Mouse (Mus musculus) gastrocnemius, postnatal 25 days (tissue): ENCODE results near the gene Smim7. TPM values are rescaled to one million over a fixed set of nuclear protein-coding genes. Genes with fewer than 3 reads are reported as not detected.
A peak's percentile ranks its signal among the peaks of the same experiment; 100 is the strongest.

Experiments
- DNase-seq: peaks from one replicate; pipeline ENCODE4 v3.0.0; 2022
- long read RNA-seq, 2 experiments: library from polyadenylated mRNA; stranded (forward); transcript quantifications; one replicate each; pipeline ENCODE4 v2.0.0; 2021
- total RNA-seq, 2 experiments: library from RNA; stranded (reverse); gene quantifications; 1 replicate in 1 of 2; 2 replicates in 1 of 2; pipeline ENCODE4 v1.2.3; 2021

Gene Smim7
- total RNA-seq, result 10 to 100 TPM; 64.0 to 76.2 TPM
- long read RNA-seq, experiment 1, transcript Smim7-203 (5 exons, 2,892 nt), result major isoform, 106 of 124 reads
- long read RNA-seq, experiment 1, partial matches to known transcripts, result 3 of 124 reads
- long read RNA-seq, experiment 1, other reads (novel, unspliced or antisense), result 12 of 124 reads
- long read RNA-seq, experiment 2, transcript Smim7-203 (5 exons, 2,892 nt), result major isoform, 89 of 104 reads
- long read RNA-seq, experiment 2, transcript Smim7-201 (4 exons, 642 nt), result minor isoform, 7 of 104 reads
- long read RNA-seq, experiment 2, partial matches to known transcripts, result 2 of 104 reads
- long read RNA-seq, experiment 2, other reads (novel, unspliced or antisense), result 6 of 104 reads

GRCm38 (mm10) chr8:72570633-72571610 is at the start of gene Smim7:
Smim7 (minus strand) TSS chr8:72571088.
- DNase-seq, result peak; percentile 98

- DNase-seq, result no peak
Observed at GRCm38 (mm10) chr8:72590198-72590597, 19.3 kb upstream of the Smim7 start.

- DNase-seq, result peak; percentile 80
Observed at GRCm38 (mm10) chr8:72589286-72589685, 18.4 kb upstream of the Smim7 start.

GRCm38 (mm10) chr8:72588865-72589264 is 18.0 kb upstream of the Smim7 start:
- DNase-seq, result no peak

DNA sequence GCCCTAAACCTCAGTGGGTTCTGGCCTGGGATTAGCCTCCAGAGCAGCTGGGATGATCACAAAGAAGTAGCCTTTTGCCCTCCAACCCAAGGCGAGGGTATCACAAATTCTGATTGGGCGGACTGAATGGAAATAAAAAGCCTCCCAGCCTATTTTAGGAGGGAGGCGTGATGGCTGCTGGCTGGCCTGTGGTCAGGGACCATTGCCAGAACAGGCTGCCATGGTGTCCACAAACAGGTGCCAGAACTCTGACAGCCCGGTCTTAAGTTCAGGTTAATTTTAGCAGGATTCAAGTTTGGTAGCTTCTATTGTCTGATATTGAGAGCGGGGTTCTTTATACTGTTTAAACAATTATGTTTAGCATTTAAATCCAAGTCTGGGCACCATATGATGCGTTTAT is 16.9 kb upstream of the Smim7 start:
- peak; percentile 78 for DNase-seq

DNA sequence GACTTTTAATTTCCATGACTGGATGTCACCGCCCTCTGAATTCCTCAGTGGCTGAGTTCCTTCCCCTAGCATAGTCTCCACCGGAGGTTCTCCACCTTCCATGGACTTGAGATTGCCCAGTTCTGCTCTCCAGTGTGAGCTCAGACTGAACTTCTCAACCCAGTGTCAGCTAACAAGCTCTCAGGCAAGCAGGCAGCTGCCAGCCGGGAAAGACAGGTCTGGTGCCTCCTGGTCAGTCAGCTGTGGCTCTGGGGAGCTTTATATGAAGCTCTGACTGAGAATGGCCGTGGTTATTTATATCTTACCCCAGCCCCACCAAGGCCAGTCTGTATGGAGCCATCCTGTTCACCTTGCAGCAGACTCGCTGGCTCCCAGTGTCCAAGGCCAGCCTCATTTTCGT is 13.5 kb upstream of the Smim7 start:
- no peak for DNase-seq

DNA sequence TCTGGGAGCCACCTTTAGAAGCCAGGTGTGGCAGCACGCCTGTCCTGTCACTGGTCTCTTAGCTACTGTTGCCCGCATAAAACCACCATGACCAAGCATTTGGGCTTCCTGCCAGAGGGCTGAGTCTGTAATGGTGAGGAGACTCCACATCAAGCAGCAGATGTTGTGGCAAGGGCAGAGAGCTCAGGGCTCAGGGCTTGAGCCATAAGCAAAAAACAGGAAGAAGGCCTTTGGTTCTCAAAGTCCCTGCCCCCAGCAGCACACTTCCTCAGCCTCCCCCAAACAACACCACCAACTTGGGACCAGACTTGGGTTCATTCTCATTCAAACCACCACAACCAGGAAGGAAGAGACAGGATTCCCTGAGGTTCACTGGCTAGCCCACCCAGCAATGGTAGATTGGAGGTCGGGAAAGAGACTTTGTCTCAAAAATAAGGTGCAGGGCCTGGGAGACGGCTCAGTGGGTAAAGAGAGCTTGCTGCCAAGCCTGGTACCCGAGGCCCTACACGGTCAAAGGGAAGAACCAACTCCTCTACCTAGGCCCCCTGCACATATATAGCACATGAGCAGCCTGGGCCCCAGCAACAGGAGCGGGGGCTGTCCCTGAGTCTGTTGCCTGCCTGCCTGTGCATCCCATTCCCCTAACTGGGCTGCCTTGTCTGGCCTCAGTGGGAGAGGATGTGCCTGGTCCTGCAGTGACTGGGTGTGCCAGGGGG is 12.3 kb upstream of the Smim7 start:
- peak; percentile 66 for DNase-seq

- DNase-seq, result no peak
Observed at GRCm38 (mm10) chr8:72579374-72579773, 8.5 kb upstream of the Smim7 start.

- DNase-seq, result peak; percentile 57
Observed at GRCm38 (mm10) chr8:72577941-72578340, 7.1 kb upstream of the Smim7 start.

GRCm38 (mm10) chr8:72577266-72577665 is 6.4 kb upstream of the Smim7 start:
- no peak for DNase-seq

GRCm38 (mm10) chr8:72575915-72576314 is 5.0 kb upstream of the Smim7 start:
- DNase-seq, result no peak

DNA sequence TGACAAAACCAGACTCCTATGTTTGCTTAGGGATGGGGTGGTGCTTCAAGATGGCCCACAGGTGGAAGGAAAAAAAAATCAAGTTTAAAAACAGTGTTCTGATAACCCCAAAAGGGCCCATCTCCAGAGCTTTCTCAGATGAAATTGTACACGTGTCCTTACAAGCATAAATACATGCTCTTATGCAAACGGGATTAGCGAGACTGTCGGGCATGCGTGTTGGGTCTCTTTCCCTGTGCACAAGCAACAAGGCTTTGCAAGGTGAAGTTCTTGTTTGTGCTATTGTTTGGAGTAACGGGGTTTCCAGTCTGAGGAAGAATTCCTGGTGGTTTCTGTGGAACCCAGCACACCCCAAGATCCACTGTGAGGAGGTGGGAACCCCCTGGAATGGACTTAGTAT is 2.6 kb upstream of the Smim7 start:
- no peak for DNase-seq

DNA sequence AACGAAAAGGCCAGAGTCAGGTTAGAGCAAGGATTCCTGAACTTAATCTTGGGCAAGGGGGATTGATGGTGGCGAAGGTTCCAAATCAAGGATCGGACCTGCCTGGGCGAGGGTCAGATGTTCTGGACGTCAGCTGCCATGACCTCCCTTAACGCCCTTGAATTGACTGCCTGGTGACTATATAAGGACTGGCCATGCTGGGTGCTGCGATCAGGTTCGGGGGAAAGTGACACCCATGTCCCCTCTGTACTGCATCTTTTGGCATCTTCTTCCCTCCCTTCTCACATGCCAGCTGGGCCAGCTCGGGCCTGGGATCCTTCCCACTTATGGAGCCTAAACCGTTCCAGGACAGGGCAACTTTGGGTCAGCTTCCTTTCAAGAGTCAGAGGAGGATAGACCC is 1.6 kb upstream of the Smim7 start:
- peak; percentile 86 for DNase-seq

DNA sequence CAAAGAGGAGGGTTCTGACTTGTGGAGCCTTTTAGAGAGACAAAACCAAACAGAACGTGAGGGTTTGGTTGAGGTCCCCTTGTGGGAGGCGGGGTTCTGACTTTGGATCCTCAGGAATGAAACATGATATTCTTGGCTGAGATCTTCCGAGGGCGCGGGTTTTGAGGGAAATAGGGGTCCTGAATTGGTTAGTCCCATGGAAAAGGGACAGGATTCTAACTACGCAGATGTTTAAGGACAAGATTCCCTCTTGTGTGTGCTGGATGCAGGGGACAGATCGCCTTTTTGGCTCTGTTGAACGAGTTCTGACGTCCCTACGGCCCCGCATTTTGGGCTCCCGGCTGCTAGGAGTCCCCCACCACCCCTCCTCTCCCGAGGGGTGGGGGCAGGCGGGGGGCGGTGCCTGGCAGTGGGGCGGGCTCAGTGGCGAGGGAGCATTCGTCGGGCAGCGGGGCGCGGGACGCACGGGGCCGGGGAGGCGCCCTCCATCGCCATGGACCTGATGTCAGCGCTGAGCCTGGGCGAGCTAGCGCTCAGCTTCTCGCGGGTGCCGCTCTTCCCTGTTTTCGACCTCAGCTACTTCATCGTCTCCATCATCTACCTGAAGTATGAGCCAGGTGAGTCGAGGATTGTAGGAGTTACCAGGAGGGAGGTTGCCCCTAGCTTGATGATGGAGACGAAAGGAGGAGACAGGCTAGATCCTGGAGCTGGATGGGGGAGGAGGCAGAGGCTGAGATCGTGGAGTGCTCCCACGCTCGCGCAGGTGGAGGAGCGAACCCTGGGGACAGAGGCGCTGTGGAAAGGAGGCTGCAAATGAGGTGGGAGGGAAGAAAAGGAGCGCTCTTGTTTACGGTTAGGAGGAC is 954 bp upstream of the Smim7 start, which contains the start of gene Tmem38a:
TSS of gene Tmem38a (plus strand) at position 445 of the 863 bp plus-strand sequence.
- peak; percentile 90 for DNase-seq

GRCm38 (mm10) chr8:72565970-72566369 is 4.9 kb downstream of the Smim7 start:
- no peak for DNase-seq

GRCm38 (mm10) chr8:72561111-72561689 is 9.7 kb downstream of the Smim7 start:
- DNase-seq, result no peak

DNA sequence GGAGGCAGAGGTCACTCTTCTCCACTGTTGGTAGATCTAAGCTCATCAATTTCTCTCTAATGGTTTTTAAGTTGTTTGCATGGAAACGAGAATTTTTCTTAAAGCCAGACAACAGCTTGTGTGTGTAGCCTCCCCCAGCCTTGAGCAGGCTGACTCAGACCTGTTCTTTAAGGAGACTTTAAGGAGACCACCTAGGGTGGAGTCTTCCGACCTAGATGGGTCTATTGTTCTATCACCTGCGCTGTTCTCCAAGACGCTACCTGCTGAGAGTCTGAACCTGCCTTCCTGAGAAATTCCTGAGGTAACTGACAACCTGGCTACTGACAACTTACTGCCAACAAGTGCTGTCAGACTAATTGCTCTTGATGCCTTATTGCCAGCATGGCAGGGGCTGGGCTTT is 15.1 kb downstream of the Smim7 start:
- DNase-seq, result no peak

DNA sequence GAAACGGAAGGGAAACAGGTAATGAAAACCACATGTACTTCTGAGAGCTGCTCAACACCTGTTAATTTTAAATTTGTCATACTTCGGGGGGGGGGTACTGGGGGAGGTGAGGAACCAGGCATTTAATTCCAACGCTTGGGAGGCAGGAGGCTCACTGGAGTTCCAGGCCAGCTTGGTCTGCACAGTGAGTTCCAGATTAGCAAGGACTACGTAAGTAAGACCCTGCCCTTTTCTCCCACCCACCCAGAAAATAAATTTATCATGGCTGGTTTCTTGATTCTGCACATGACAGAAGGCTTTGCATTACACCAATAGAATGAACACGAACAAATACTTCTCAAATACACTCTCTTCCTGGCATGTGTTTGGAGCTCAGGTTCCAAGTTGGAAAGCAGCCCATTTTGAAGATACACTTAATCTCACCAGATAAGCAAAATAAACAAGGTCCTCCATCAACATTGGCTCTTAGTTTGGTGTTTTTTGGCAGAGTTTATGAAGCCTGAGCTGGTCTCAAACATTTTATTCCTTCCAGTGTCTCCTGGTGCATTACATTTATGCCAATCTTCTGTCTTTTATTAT is 21.5 kb downstream of the Smim7 start:
- no peak for DNase-seq

GRCm38 (mm10) chr8:72548644-72549313 is 22.1 kb downstream of the Smim7 start:
- DNase-seq, result no peak
